Mouse (Mus musculus) brain, embryonic 18.5 days (tissue): ENCODE data around the gene Atrnl1.
A peak's percentile ranks its signal among the peaks of the same experiment; 100 is the strongest.

Experiments used
- DNase-seq: peaks from one replicate; pipeline ENCODE4 v3.0.0-alpha.2; 2012; ENCODE audit warnings: low read depth, low spot score

Gene Atrnl1

DNA sequence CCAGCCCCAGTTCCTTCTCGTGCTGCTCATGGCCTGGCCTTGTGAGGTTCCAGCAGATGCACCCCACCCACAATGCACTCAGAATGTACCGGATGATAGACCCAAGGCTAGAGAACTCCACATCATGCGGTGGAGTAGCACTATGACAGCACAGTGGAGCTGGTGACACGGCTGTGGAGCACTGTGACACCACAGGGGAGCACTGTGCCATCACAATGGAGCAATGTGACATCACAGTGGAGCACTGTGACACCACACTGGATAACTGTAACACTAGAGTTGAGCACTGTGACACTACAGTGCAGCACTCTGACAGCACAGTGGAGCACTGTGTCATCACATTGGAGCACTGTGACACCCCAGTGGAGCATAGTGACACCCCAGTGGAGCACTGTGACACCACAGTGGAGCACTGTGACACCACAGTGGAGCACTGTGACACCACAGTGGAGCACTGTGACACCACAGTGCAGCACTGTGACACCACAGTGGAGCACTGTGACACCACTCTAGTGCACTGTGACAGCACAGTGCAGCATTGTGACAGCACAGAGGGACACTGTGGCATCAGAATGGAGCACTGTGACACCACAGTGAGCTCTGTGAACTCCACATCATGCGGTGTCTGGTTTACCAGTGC is 502.4 kb downstream of the Atrnl1 start:
- DNase-seq: no peak

DNA sequence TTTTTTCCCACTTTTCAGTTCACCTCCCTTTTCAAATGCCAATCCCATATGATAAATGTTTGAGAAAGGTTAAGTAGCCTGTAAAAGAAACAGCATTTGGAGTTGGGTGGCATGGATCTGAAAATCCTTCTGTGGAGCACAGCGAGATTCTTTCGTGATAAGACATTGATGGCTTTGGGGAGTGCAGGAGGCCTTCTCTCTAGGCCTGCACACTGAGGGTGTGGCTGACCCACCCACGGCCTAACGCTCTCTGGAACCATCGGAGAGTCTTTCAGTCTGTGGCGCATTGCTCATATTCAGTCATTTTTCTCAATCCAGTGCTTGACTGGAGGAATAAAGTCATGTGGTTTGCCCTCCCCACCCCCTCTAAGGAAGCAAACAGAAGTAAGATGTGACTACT is 506.8 kb downstream of the Atrnl1 start:
- no peak for DNase-seq

DNA sequence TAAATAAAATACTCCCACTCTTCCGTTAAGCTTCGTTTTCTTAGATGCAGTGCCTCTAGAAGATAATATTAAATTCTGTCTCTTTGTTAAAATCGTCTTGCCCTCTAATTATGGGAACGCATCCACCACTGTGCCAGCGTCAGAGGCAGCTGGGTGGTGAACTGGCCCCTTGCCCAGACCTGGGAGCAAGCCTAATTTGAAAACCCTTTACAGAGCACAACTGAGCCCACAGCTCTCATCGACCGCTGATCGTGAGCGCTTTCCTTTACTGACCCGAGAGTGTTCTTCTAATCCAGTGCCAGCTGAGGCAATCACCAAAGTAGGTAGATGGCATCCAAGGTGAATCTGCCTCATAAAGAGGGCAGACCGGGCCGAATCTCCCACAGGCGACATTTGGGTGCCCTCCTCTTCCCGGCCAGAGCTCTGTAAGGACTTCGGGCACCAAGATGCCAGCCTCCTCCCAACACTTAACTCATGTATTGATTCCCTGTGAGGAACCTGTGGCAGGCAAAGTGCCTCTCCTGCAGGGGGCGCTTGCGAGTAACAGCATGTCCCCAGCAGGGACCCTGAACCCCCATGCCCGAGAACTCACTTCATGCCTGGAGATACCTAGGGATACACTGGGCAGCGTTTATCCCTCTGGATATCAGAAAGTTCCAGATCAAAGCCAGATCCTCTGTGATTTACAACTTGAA is 507.5 kb downstream of the Atrnl1 start:
- peak; percentile 28 for DNase-seq

DNA sequence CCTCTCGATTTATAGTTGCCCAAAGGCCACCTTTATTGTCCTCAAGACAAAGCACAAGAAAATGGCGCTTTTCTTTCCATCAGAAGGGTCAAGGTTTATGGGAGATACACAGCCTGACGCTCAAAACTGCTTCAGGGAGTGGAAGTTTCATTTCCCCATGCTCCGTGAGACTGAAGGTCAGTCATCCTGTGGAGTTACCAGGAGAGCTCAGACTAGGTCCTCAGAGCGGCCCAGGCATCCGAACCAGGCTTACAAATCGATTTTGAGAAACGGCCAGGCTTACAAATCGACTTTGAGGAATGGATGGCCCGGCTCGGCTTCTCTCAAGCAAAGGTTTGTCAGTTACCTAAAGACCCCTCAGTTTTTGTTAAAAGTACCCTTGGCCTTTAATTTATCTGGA is 508.0 kb downstream of the Atrnl1 start:
- DNase-seq: no peak

DNA sequence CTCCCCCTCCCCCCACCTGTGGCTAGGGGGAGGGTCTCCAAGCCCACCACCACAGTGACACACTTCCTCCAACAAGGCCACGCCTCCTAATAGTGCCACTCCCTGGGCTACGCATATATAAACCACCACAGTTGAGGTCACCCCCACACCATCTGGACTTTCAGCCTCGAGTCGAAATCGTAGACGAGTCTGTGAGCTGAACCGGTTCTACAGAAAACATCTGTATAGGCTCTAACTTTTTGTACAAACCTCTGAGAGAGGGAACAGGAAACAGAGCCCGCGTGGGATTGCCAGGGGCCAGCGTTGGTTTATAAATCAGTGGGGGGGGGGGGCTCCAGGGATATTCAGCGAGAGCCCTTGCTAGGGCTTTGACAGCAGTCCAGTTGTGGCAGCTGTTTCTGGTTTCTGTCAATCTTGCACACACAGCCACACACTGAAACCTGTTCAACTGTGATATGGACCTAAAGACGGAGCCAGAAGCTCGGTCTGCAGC is 508.9 kb downstream of the Atrnl1 start:
- DNase-seq: no peak

DNA sequence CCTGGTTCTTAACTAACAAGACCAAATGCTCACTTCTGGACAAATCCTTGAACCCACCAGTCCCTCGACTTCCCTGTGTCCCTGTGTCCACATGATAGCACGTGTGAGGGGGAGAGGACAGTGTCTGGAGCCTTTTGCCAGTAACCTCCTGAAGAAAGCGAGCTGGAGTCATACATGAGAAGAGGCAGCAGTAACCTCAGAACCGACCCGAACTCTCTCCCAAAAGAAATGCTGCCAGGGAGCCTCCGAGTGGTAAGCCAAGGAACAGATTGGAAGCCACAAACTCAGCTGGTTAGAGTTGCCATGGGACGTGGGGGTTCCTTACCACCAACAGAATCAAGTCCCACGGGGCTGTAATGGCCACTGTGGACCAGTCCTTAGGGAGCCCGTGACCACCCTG is 509.8 kb downstream of the Atrnl1 start:
- DNase-seq: no peak

DNA sequence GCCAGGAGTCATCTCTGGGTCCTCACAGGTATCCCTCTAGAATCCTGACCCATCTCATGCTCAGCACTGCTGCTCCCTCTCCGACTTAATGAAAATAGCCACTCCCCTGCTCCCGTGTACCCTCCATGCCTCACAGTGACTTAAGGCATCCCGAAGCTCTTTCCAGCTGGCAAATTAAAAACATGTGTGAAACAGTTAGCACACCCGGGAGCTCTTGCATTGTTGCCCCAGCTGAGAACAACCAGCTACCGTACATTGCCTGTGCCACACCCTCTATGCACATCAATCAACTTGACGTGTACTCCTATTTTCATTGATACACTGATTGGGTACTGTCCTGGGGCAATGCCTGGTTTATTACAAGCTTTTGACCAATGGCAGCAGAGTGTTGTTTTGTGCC is 510.8 kb downstream of the Atrnl1 start:
- DNase-seq: no peak

DNA sequence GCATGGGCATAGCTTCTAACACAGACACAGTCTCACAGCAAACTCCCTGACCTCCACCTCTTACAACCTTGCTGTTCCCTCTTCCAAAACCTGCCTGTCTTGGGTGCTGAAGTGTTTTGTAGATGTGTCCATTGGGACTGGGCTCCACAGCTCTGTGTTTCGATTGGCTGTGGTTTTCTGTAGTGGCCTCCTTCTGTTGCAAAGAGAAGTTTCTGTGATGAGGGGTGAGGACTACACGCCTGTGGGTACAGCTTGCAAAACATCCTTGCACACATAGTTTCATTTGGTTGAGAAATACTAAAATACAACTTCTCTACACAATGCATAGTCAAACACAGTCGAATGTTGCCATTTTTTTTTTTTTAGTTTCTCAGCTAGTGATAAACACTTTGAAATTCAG is 512.8 kb downstream of the Atrnl1 start:
- no peak for DNase-seq

DNA sequence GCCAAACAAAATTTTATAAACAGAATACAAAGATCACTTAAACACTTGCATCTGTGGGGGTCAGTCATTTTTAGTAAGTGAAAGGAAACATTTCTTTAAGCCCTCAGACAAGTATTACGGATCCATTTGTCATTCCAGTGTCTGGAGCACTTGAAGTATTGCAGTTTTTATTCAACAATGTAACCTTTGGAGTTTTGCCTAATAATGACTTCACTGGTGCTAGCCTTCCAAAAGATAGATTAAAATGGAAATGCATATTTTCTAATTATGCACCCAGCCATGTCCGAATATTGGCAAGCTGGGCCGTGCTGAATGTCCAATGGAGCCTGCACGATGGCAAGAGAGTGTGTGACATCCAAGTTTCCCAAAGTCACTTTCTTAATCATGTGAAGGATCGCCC is 513.7 kb downstream of the Atrnl1 start:
- no peak for DNase-seq

DNA sequence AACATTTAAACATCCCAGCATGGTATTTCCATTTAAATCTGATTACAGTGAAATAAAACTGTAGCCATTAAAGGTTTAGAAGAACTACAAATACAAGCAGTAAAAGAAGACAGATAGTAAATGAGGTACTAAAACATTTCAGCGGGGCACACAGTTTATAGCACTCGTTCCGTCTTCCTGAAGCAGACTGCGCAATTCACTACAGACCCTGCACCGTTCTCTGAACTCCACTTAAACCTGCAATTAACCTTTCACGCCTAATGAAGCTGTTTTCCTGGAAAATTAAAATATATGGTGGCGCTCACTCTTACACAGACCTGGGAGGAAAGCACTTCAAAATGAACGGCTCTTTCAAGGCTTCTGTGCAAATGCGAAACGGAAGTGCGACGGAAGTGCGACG is 514.2 kb downstream of the Atrnl1 start:
- DNase-seq: no peak

DNA sequence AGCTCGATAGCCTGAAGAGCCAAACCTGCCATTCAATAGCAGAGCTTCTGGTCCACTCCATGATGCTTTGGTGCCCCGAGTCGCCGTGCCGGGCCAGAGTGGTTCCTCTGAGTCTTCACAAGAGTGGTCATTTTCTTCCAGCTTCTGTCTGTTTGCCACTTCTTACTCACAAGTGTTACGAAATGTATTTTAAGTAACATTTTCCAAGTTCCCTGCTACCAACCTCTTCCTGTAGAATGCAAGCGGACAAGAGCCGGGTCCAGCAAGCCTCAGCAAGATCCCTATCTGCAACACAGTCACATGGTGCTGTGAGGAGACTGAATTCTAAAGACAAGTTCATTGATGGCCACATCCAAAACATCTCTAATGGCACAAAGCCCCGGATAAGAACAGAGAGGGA is 521.1 kb downstream of the Atrnl1 start:
- DNase-seq: no peak

DNA sequence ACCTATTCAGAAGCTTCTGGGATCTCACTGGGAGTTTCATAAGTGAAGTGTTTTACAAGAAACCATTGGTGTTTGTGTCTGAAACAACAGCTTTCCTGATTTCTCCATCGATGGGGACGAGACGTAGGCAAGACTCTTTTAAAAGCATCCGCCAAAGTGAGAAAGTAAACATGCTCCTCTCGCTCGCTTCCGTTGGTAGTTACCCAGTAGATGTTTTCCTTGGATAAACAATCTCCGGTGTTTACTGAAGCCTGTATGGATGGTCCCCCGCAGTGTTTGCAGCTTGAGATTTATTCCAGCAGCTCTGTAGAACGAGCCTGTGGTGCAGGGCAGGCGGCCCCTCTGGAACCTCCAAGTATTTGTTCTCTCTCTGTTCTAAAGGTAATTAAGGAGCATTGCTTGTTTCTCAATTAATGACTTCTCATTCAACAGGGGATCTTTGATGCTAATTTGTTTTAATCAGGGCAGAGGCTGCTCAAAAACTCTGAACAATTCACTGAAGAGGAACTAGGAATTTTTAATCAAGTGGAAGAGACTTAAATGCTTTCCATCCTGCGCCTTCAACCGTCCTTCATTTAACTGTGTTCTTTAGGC is 529.5 kb downstream of the Atrnl1 start:
- no peak for DNase-seq

DNA sequence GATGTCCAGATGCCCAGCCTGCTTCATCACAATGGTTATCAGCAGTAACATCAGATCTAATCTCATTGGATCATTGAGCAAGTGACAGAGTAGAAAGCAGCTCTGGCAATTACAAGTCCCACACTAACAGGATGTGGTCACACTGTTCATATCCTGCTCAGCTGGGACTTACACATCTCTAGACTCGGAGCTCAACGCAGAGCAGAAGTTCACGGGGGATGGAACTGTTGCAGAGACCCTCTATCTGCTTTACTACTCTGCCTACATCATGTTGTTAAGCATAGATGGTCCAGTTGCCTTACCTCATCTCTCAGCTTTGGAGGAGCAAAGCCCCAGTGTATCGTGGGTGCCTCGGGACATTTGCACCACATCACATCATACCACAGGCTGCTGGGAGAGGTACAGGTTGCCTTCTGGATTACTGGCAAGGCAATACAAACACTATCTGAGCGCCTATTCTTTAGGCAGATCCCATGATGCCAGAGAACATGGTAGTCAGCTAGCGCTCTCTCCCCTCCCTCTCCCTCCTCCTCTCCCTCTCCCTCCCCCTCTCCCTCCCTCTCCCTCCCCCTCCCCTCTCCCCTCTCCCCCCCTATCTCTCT is 533.1 kb downstream of the Atrnl1 start:
- DNase-seq: no peak

DNA sequence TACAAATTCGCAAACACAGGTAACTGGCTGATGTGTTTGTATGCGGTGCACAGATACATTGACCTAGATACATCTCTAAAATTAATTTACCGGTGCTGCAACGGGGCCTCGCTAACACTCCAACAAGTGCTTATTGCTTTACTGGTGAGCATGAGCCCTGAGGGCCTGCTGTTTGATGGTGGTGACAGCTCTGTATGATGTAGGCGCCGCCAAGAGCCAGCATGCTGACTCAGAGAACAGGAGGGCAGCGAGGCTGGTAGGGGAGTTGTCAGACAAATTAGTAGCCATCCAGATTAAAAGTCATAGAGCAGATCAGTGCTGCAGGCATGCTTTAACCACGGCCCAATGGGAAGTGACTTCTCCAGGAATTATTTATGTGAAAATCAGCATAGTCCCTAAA is 534.7 kb downstream of the Atrnl1 start:
- DNase-seq: no peak

DNA sequence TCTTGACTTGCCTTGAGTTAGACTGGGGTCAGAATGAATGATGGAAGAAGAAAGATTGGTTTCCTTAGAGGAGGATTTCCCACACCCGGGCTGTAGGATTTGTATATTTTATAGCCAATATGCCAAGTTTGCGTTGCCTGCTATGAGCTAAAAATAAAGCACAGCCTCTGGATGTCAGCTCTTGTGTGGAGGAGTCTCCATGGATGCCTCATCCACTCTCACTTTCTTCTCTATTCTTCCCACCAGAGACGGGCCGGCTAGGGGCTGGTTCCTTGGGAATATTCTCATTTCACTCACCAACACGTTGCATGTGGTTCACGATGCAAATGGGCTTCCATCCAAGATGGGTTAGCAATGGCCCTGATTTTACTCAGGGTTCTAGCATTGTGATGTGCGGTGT is 540.4 kb downstream of the Atrnl1 start:
- DNase-seq: no peak

DNA sequence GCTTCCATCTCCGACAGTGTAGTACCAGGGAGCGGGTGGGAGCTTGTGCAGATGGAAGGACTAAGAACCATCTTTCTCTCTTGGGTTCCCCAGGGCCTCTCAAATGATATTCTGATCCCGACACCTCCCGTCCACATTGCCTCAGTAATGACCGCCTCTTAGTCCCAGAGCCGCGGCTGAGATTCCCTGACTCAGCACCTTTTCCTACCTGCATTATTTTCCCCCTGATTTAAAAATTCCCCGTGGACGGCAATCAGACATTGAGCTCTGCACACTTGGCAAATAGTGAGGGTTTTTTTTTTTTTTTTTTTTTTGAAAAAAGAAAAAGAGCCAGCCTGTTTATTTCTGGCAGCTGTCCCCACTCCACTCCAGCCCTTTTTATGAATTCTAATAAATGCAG is 550.7 kb downstream of the Atrnl1 start:
- DNase-seq: no peak

DNA sequence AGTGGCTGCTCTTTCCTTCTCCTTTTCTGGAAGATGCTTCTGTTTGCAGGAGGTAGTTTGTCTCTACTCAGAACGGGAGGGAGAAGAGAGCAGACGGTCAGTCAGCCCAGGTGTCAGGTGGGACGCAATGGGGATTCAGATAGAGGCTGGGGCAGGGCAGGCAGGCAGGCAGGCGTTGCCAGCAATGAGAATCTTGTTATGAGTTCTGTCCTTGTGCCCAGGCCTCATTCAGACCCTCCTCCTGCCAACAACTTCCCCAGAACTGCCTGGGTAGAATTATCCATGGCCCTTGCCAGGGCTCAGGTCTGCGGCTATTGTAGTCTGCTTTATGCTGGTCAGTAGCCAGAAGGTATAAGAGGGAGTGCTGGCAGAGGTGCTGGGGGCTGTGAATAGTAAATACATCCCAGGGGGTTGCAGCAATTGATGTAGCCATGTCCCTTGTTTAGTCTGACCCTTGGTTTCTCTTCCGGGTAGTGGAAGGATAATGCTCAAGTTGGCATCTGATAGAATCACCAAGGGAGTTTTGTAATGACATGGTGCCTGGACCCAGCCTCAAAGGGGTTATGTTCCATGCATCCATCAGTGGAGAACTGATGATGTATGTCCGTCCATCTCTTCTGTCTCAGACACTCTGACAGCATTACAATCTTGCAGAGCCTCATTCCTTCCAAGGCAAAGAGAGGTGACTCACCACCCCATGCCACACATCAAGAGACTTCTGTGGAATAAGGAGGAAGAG is 554.2 kb downstream of the Atrnl1 start:
- no peak for DNase-seq

DNA sequence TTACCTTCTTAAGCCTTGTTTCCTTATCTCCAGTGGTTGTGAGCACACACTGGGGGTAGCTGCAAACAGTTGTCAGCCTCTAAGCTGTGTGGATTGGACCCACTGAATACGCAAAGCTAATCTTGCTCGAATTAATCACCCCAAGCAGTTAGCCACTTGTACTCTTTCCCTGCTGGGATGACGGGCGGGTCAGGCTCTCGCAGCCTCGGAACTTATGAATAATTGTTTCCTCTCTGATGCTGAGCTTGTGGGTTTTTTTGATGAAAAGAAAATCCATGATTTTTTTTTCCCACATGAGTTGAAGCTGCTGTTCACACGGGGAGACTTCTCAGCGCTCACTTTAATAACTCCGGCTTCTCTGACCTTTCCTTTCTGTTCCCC is 554.8 kb downstream of the Atrnl1 start:
- DNase-seq: no peak

DNA sequence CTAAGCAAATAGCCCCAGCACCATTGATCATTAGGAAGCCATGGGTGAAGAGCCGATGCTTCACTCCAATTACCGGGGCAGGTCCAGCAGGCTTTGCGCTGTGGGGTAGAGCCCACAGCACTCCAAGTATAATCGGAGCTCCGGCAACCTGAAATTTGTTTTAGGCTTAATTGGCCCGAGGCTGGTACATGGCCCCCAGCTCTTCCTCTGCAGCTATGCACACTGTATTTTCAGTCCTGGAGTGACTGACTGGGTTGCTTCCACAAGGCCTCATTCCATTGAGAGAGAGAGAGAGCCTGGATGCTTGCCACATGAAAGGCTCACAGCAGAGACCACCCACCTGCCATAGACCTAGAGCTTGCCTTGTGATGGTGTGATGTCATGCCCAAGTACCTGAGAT is 555.3 kb downstream of the Atrnl1 start:
- DNase-seq: no peak

DNA sequence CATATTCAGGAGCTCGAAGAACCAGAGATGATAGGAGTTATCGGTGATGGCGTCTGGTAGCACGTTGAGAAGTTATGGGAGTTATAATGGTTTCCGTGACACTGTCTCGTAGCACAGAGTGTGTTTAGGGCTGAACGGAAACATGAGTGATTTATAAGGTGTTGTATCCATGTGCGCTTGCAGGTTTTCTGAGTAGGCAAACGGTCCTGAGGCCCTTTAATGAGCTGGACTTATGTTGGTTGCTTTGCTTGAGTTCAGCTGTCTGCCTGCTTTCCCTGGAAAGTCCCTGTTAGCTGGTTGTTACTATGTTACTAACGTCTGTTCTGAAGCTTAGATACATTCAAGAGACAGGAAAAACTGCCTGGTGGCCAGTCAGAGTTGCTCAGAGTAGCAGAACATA is 567.6 kb downstream of the Atrnl1 start:
- no peak for DNase-seq

DNA sequence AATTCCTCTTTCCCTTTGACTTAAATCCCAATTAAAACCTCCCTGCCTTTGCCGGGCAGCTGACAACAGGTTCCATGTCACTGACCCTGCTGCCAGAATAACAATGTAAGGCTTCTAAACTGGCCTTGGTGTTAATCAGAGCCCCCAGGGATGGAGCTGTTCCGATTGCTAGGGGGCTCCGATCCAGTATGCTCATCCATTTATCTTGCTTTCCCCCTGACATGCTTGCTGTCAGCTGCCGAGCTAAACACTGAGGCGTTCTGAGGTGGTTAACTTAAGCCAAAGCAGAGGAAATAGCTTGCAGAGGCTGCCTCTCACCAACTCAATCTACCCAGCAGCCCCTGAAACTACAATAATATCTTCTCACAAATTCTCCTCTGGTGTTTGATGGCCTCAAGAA is 569.9 kb downstream of the Atrnl1 start:
- DNase-seq: no peak
